Mouse (Mus musculus) cerebellum, adult 9-11 months (tissue): ENCODE measurements around the gene Slc9b2.
A peak's percentile ranks its signal among the peaks of the same experiment; 100 is the strongest.

Source experiments
- DNase-seq: peaks from one replicate; pipeline ENCODE4 v3.0.0; 2022

Slc9b2 gene

GRCm38 (mm10) chr3:135307411-135308259, at the start of gene Slc9b2:
Gene Slc9b2 (plus strand): TSS chr3:135307700.
- no peak for DNase-seq

- DNase-seq = no peak
These were observed 48.6 kb upstream of the Slc9b2 start for GRCm38 (mm10) chr3:135258919-135259318.

- no peak for DNase-seq
These were observed 47.3 kb upstream of the Slc9b2 start for GRCm38 (mm10) chr3:135260233-135260632.

- no peak for DNase-seq
These were observed 38.9 kb upstream of the Slc9b2 start for GRCm38 (mm10) chr3:135268616-135269015.

- DNase-seq = no peak
These were observed 38.0 kb upstream of the Slc9b2 start for GRCm38 (mm10) chr3:135269391-135269990.

GRCm38 (mm10) chr3:135272627-135273026, 34.9 kb upstream of the Slc9b2 start:
- no peak for DNase-seq

- DNase-seq = no peak
These were observed 34.5 kb upstream of the Slc9b2 start for GRCm38 (mm10) chr3:135273047-135273446.

- no peak for DNase-seq
These were observed 27.3 kb upstream of the Slc9b2 start for GRCm38 (mm10) chr3:135280160-135280559.

- DNase-seq = peak; percentile 58
These were observed 26.7 kb upstream of the Slc9b2 start, which contains the start of gene Bdh2 for GRCm38 (mm10) chr3:135280669-135281415. Gene Bdh2 (plus strand): TSS chr3:135281221.

GRCm38 (mm10) chr3:135281701-135282100, 25.8 kb upstream of the Slc9b2 start:
- no peak for DNase-seq

- no peak for DNase-seq
These were observed 22.2 kb upstream of the Slc9b2 start for GRCm38 (mm10) chr3:135285256-135285655.

- DNase-seq = no peak
These were observed 21.7 kb upstream of the Slc9b2 start for GRCm38 (mm10) chr3:135285807-135286206.

- no peak for DNase-seq
These were observed 19.3 kb upstream of the Slc9b2 start for GRCm38 (mm10) chr3:135288138-135288750.

GRCm38 (mm10) chr3:135289148-135289547, 18.4 kb upstream of the Slc9b2 start:
- DNase-seq = no peak

GRCm38 (mm10) chr3:135290249-135290894, 17.1 kb upstream of the Slc9b2 start:
- peak; percentile 13 for DNase-seq

- no peak for DNase-seq
These were observed 13.8 kb upstream of the Slc9b2 start for GRCm38 (mm10) chr3:135293703-135294102.

- DNase-seq = no peak
These were observed 11.9 kb upstream of the Slc9b2 start for GRCm38 (mm10) chr3:135295559-135295958.

- DNase-seq = no peak
These were observed 8.9 kb upstream of the Slc9b2 start for GRCm38 (mm10) chr3:135298560-135298959.

- no peak for DNase-seq
These were observed 7.4 kb upstream of the Slc9b2 start for GRCm38 (mm10) chr3:135300081-135300480.

- no peak for DNase-seq
These were observed 3.4 kb upstream of the Slc9b2 start for GRCm38 (mm10) chr3:135304060-135304459.

- DNase-seq = no peak
These were observed 2.9 kb upstream of the Slc9b2 start for GRCm38 (mm10) chr3:135304566-135304965.

- no peak for DNase-seq
These were observed 5.5 kb downstream of the Slc9b2 start for GRCm38 (mm10) chr3:135312916-135313491.
